13 mouse cellular contexts compared by ENCODE assay signal in the genomic region with DNA sequence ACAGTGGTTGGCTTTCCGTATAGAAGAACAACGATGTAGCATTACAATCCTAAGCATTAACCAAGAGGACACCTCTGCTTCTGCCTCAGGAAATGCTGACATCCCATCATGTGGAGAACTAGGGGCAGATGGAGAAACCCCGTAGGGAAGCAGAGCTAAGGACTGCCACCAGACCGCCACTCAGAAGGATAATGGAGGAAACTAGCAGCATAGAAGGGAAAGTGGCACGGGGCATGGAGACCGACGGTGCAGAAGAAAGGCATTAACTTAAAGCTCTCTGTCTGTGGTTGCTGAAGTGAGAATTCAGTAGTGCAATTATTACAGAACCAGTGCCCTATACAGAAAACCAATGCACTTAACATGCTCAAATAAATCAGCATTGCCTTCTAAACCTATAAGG.
"Had no signal": no experiment of that assay in that cellular context is flagged by ENCODE, and none has a peak within 500 bp of the region (broad histone marks: within the 10 kb centered on the region; RNA-seq: fewer than 3 reads in every experiment).

No protein-coding gene starts in this region.

- H3K36me3 ChIP-seq: liver, embryonic 13.5 days; stomach, embryonic 15.5 days had no signal

- DNase-seq: kidney, adult 9 months; kidney, postnatal 14 days; kidney, postnatal 4 days; liver, embryonic 13.5 days; lung, adult 2 months; lung, postnatal 14 days; lung, postnatal 4 days; midbrain, embryonic 14.5 days; right cerebral cortex, postnatal 25 days; spleen, adult 18-20 months; thymus, postnatal 25 days had no signal

- H3K4me3 ChIP-seq: liver, embryonic 13.5 days; stomach, embryonic 15.5 days had no signal

- H3K9ac ChIP-seq: liver, embryonic 13.5 days; stomach, embryonic 15.5 days had no signal

- H3K27ac ChIP-seq: liver, embryonic 13.5 days; stomach, embryonic 15.5 days had no signal

- H3K9me3 ChIP-seq: liver, embryonic 13.5 days; stomach, embryonic 15.5 days had no signal

- H3K4me1 ChIP-seq: liver, embryonic 13.5 days; stomach, embryonic 15.5 days had no signal

- H3K27me3 ChIP-seq: liver, embryonic 13.5 days; stomach, embryonic 15.5 days had no signal

- H3K4me2 ChIP-seq: liver, embryonic 13.5 days; midbrain, embryonic 11.5 days; stomach, embryonic 15.5 days had no signal
